Mouse (Mus musculus) liver, embryonic 18 days (tissue): ENCODE measurements around the gene Chrna3. TPM values are rescaled to one million over a fixed set of nuclear protein-coding genes. Genes with fewer than 3 reads are reported as not detected.

Source experiments
- polyA plus RNA-seq: library from polyadenylated mRNA; depleted of rRNA; stranded (reverse); fragments of >200 nt; gene quantifications from 2 replicates; pipeline ENCODE4 v1.2.3, GENCODE M21; 2012; rRNA removed

Chrna3 gene
- polyA plus RNA-seq, result 0.01 TPM in 1 of 2 replicates, not detected in the other

DNA sequence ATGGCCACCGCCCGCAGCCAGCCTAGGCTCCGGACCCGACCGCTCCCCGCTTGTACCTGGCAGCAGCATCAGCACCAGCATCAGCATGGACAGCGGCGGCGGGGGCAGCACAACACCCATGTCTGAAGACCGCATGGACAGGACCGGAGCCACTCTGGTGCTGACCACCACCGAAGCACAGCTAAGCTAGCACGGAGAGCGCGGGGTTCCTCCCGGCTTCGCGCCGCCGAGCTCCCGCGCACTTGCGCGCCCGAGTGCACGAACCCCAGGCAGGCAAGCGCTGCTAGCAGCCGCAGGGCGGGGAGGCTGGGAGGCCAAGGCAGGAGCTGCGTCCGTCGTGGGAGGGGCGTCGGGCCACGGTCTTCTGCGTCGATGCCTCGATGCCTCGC is at the start of gene Chrna3:
Chrna3 (minus strand) TSS at position 288 of the 389 bp plus-strand sequence.

DNA sequence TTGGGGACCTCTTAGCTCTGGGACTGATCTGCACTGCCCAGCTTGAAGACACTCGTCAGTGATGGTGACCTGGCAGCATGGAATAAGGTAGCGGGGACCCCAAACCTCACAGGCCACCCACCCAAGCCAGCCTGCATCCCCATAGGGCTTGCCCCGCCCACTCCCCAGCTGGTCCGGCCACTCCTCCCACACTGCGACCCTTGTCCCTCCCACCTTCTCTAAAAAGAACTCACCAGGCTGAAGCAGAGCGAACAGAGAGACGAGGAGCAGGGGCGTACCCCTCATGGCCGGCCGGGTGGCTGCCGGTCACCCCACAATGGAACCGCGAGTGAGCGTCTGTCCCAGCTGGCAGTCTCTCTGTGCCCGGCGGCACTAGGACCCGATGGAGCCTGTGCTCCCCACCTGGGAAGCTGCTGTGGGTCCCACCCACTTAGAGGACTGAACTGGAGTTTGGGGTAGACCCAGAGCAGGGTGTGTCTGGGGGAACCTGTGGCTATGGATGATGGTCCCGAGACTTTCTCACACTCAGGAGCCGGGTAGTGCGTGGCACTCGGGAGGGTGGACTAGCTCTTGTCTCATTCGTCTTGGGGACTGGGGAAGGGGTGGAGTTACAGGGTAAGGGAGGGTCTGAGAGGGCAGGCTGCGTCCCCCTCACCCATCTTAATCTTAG is 22.0 kb upstream of the Chrna3 start, which contains the start of gene Chrnb4:
Chrnb4 (minus strand) TSS at position 569 of the 670 bp plus-strand sequence.

DNA sequence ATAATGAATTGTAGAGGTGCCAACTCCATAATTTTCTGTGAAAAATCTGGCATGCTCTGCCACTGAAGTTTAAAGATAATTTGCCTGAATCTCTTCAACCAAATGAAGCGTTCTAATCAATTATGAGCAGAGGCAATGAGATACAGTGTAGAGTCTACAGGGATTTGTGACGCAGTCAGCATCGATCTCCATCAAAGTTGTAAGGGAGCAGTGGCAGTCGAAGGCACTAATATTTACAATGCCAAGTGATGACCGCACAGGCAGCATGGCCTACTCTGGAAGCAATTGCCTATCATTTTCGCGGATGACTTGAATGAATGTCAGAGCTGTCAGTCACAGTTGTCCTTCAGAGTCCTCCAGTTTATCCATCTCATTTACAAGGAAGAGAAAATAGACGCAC is 45.7 kb downstream of the Chrna3 start, which contains the start of gene Chrna5:
Chrna5 (plus strand) TSS at position 207 of the 400 bp plus-strand sequence.

Other genes starting within 250 kb of the Chrna3 start
- 10.4 and 11.2 TPM in 2 replicates for gene Ireb2, start 162.8 kb downstream of the Chrna3 start, polyA plus RNA-seq
- 4.0 and 4.1 TPM in 2 replicates for gene Hykk, start 109.3 kb downstream of the Chrna3 start, polyA plus RNA-seq
- 84.9 and 90.5 TPM in 2 replicates for gene Psma4, start 75.8 kb downstream of the Chrna3 start, polyA plus RNA-seq
- not detected in 2 replicates for gene AY074887, start 75.6 kb downstream of the Chrna3 start, polyA plus RNA-seq
- 0.01 and 0.02 TPM in 2 replicates for gene Chrna5, start 45.7 kb downstream of the Chrna3 start, polyA plus RNA-seq
- 0.01 TPM in 1 of 2 replicates, not detected in the other for gene Chrnb4, start 22.2 kb upstream of the Chrna3 start, polyA plus RNA-seq
- 4.9 and 5.3 TPM in 2 replicates for gene Ube2q2, start 122.3 kb upstream of the Chrna3 start, polyA plus RNA-seq
- gene Fbxo22, start 182.4 kb upstream of the Chrna3 start, polyA plus RNA-seq, result 14.1 and 14.2 TPM in 2 replicates